Mouse (Mus musculus): Measurements from ENCODE around the gene Dock4. TPM values are rescaled to one million over a fixed set of nuclear protein-coding genes. Genes with fewer than 3 reads are reported as not detected.
A peak's percentile ranks its signal among the peaks of the same experiment; 100 is the strongest.

Gene Dock4
- polyA plus RNA-seq, 1 experiment from 2014 or later = 7.2 TPM

DNA sequence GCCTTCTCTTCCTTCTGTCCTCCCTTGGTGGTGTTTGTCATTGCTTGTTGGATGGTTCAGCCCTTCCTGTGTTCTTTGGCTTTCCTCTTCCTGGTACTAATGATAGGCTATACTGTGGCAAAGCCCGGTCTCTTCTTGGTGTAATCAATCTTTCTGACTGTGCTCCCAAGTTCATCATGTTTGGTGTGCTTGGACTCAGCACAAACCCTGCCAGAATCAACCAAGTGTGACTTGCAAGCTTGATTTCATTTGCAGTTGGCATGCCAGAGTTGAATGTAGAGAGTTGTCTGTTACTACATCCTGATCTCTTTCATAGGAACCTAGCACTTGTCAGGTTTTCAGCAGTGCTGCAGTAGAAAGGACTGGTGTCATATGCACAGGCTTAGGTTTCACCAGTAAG is 106.4 kb downstream of the Dock4 start:
- no peak overlapping the region for H3K27ac ChIP-seq
- H3K27me3 ChIP-seq = no peaks in the 10 kb centered on the region
- no peak for ATAC-seq (replicated peaks; ENCODE audit: insufficient number of reproducible peaks, insufficient read depth, low FRiP score, low read depth)
- no peaks in the 10 kb centered on the region for H3K4me1 ChIP-seq (replicated peaks)
- H3K9me3 ChIP-seq (replicated peaks) = no peaks in the 10 kb centered on the region
- H3K9ac ChIP-seq = no peak overlapping the region
- no peak overlapping the region for H3K4me3 ChIP-seq
- H3K4me2 ChIP-seq = no peak overlapping the region
- no peaks in the 10 kb centered on the region for H3K36me3 ChIP-seq
- WGBS = 70% methylated on average over 1 of the region's 1 CpGs

- ATAC-seq (replicated peaks; ENCODE audit: insufficient number of reproducible peaks, insufficient read depth, low FRiP score, low read depth) = no peak
- Histone ChIP-seq H3K4me2 (no peak overlapping the region), H3K27ac (no peak overlapping the region), H3K4me3 (no peak overlapping the region), H3K9ac (no peak overlapping the region), H3K9me3 (replicated peaks) (no peaks in the 10 kb centered on the region), H3K4me1 (replicated peaks) (no peaks in the 10 kb centered on the region), H3K27me3 (no peaks in the 10 kb centered on the region), H3K36me3 (no peaks in the 10 kb centered on the region)
- 83% methylated on average over 2 of the region's 2 CpGs for WGBS
Observed at GRCm38 (mm10) chr12:40553929-40554328, 108.2 kb downstream of the Dock4 start.

DNA sequence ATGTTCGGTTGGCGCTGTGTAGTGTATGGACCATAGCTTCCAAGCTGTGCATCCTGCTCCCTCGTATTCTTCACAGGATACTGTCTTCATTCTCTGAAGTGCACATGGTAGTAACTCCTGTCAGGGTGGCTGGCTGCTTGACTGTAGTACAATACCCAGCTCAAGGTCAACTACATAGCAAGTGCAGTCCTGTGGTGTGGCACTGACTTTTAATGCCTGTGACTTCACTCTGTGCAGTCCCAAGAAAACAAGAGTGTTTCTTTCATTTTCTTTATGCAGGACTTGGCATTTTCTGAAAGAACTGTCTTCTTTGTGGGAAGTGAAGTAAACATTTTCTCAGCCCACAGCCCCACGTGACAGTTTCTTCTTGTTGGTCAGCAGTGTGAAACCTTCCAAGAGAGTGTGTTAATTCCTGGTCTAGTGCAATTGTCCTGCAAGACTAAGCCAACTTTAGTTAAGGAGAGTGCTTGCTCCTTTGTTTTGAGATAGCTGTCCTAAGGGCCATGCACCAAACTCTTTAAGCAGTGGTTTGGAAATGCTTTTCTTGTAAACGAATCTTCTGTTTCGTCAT is 109.3 kb downstream of the Dock4 start:
- no peak overlapping the region for H3K9ac ChIP-seq
- no peak overlapping the region for H3K4me2 ChIP-seq
- H3K27ac ChIP-seq = no peak overlapping the region
- no peak for ATAC-seq (replicated peaks; ENCODE audit: insufficient number of reproducible peaks, insufficient read depth, low FRiP score, low read depth)
- H3K4me3 ChIP-seq = no peak overlapping the region
- 84% methylated on average over 6 of the region's 6 CpGs for WGBS
- H3K9me3 ChIP-seq (replicated peaks) = no peaks in the 10 kb centered on the region
- H3K27me3 ChIP-seq = no peaks in the 10 kb centered on the region
- no peaks in the 10 kb centered on the region for H3K4me1 ChIP-seq (replicated peaks)
- H3K36me3 ChIP-seq = no peaks in the 10 kb centered on the region

DNA sequence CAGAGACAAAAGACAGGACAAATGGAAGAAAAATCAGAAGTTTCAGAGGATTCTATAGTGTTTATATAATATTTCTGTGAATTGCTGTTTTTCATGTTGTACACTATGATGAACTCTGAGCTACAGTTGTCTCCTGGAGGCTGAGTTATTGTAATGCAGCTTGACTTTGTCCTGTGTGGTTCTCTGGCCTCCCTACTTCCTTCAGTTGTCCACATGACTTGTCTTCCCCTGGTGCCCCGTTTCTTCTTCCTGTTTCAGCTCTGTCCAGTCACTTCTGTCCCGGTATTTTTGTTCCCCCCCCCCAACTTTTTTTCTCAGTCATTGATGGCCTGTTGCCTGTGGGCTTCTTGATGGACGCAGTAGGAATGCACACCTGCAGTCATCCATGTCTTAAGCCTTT is 112.8 kb downstream of the Dock4 start:
- Histone ChIP-seq H3K9me3 (replicated peaks) (no peaks in the 10 kb centered on the region), H3K9ac (no peak overlapping the region), H3K36me3 (no peaks in the 10 kb centered on the region), H3K27ac (peak overlapping the region; percentile 37), H3K4me2 (no peak overlapping the region), H3K27me3 (no peaks in the 10 kb centered on the region), H3K4me1 (replicated peaks) (no peaks in the 10 kb centered on the region; the same call in 1 of the 2 replicates), H3K4me3 (no peak overlapping the region)
- no peak for ATAC-seq (replicated peaks; ENCODE audit: insufficient number of reproducible peaks, insufficient read depth, low FRiP score, low read depth)
- WGBS = 62% methylated on average over 3 of the region's 3 CpGs

GRCm38 (mm10) chr12:40559103-40559502 is 113.4 kb downstream of the Dock4 start:
- H3K4me3 ChIP-seq = no peak overlapping the region
- H3K27me3 ChIP-seq = no peaks in the 10 kb centered on the region
- H3K4me1 ChIP-seq (replicated peaks) = no peaks in the 10 kb centered on the region; the same call in 1 of the 2 replicates
- ATAC-seq (replicated peaks; ENCODE audit: insufficient number of reproducible peaks, insufficient read depth, low FRiP score, low read depth) = peak; percentile 58; the same call in 1 of the 2 replicates
- WGBS = 53% methylated on average over 11 of the region's 11 CpGs
- peak overlapping the region; percentile 37 for H3K27ac ChIP-seq
- H3K4me2 ChIP-seq = no peak overlapping the region
- H3K36me3 ChIP-seq = no peaks in the 10 kb centered on the region
- no peak overlapping the region for H3K9ac ChIP-seq
- H3K9me3 ChIP-seq (replicated peaks) = no peaks in the 10 kb centered on the region

GRCm38 (mm10) chr12:40563703-40564102 is 118.0 kb downstream of the Dock4 start:
- ATAC-seq (replicated peaks; ENCODE audit: insufficient number of reproducible peaks, insufficient read depth, low FRiP score, low read depth) = no peak
- H3K9me3 ChIP-seq (replicated peaks) = no peaks in the 10 kb centered on the region
- H3K4me3 ChIP-seq = no peak overlapping the region
- H3K9ac ChIP-seq = no peak overlapping the region
- no peak overlapping the region for H3K4me2 ChIP-seq
- 66% methylated on average over 1 of the region's 1 CpGs for WGBS
- H3K27me3 ChIP-seq = no peaks in the 10 kb centered on the region
- no peaks in the 10 kb centered on the region for H3K36me3 ChIP-seq
- no peaks in the 10 kb centered on the region; the same call in 1 of the 2 replicates for H3K4me1 ChIP-seq (replicated peaks)
- H3K27ac ChIP-seq = no peak overlapping the region

- no peaks in the 10 kb centered on the region for H3K36me3 ChIP-seq
- ATAC-seq (replicated peaks; ENCODE audit: insufficient number of reproducible peaks, insufficient read depth, low FRiP score, low read depth) = no peak
- peaks cover 4% of the 10 kb centered on the region; the same call in 1 of the 2 replicates for H3K4me1 ChIP-seq (replicated peaks)
- no peak overlapping the region for H3K4me2 ChIP-seq
- no peaks in the 10 kb centered on the region for H3K9me3 ChIP-seq (replicated peaks)
- no peak overlapping the region for H3K9ac ChIP-seq
- H3K4me3 ChIP-seq = no peak overlapping the region
- H3K27me3 ChIP-seq = no peaks in the 10 kb centered on the region
- 52% methylated on average over 2 of the region's 2 CpGs for WGBS
- no peak overlapping the region for H3K27ac ChIP-seq
Observed at GRCm38 (mm10) chr12:40564261-40564660, 118.5 kb downstream of the Dock4 start.

DNA sequence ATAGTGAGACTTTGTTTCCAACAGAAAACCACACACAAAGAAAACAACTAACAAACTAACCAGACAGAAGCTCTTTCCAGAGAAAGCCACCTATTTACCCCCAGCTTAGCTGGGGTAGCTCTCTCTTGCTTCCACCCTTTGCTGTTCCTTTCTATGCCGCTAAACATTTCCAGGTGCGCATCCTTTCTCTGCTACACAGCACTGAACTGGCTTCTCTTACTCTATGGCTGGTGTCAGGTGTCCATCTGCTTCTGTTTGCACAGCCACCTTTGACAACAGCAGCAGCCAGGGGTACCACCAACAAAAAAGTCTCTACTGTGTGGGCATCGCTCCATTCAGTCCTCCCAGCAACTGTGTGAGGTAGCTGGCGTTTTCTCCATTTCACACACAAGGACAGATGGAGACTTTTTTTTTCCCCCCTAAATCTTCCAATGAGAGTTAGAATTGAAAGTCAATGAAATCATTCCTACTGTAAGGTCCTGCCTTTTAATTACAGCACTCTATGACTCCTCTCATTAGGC is 122.7 kb downstream of the Dock4 start:
- ATAC-seq (replicated peaks; ENCODE audit: insufficient number of reproducible peaks, insufficient read depth, low FRiP score, low read depth) = no peak
- Histone ChIP-seq H3K4me2 (no peak overlapping the region), H3K27me3 (no peaks in the 10 kb centered on the region), H3K4me1 (replicated peaks) (peaks cover 10% of the 10 kb centered on the region), H3K36me3 (no peaks in the 10 kb centered on the region), H3K4me3 (no peak overlapping the region), H3K27ac (no peak overlapping the region), H3K9me3 (replicated peaks) (no peaks in the 10 kb centered on the region), H3K9ac (no peak overlapping the region)
- 85% methylated on average over 4 of the region's 4 CpGs for WGBS

DNA sequence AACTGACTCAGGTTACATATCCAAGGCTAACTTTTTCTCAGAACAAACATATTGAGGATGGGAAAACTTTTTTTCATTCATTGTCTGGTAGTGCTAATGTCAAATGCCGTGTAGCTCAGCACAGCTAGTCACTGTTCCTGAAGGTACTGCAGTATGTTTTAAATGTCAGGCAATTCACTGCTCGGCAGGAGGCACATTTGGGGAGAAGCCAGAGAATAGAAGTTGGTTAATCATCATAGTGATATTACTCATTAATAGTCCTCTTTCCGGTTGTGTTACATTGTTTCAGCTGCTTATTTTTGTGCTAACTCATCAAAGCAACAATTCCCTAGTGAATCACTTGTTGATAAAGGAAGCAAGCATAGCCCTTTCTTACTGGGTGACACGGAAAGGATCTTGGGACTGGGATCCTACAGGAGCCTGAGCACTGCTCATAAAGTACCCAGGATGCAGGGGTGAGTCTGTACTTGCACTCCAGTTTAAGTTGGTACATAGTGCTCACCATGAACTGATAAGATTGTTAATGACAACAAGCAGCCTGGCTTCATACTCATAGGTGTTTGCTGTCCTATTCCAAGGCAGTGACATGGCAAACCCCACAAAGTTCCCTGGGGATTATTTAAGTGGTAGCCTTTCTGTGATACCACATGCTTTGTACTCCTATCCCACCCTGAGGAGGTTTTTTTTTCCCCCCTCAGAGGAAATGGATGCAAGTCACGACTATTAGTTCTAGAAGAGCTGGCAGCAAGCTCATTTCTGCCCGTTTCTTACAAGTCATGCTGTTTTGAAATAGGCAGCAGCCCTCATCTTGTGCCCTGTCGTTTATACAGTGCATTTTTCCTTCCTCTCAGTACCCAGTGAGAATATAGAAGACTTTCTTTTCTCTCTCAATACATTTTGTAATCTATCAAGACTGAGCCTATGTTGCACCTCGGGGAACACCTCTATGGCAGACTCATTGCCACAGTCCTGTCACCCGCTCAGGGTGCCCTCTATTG is 123.5 kb downstream of the Dock4 start:
- ATAC-seq (replicated peaks; ENCODE audit: insufficient number of reproducible peaks, insufficient read depth, low FRiP score, low read depth) = no peak
- H3K9me3 ChIP-seq (replicated peaks) = no peaks in the 10 kb centered on the region
- no peaks in the 10 kb centered on the region for H3K36me3 ChIP-seq
- WGBS = 56% methylated on average over 9 of the region's 9 CpGs
- no peak overlapping the region for H3K9ac ChIP-seq
- no peak overlapping the region for H3K27ac ChIP-seq
- H3K4me3 ChIP-seq = no peak overlapping the region
- no peaks in the 10 kb centered on the region for H3K27me3 ChIP-seq
- H3K4me1 ChIP-seq (replicated peaks) = peaks cover 10% of the 10 kb centered on the region
- H3K4me2 ChIP-seq = no peak overlapping the region

GRCm38 (mm10) chr12:40570250-40570649 is 124.5 kb downstream of the Dock4 start:
- Histone ChIP-seq H3K36me3 (no peaks in the 10 kb centered on the region), H3K27me3 (no peaks in the 10 kb centered on the region), H3K9me3 (replicated peaks) (no peaks in the 10 kb centered on the region), H3K27ac (no peak overlapping the region), H3K4me3 (no peak overlapping the region), H3K4me2 (no peak overlapping the region), H3K9ac (no peak overlapping the region), H3K4me1 (replicated peaks) (peaks cover 10% of the 10 kb centered on the region)
- ATAC-seq (replicated peaks; ENCODE audit: insufficient number of reproducible peaks, insufficient read depth, low FRiP score, low read depth) = no peak
- WGBS = 15% methylated on average over 1 of the region's 1 CpGs

DNA sequence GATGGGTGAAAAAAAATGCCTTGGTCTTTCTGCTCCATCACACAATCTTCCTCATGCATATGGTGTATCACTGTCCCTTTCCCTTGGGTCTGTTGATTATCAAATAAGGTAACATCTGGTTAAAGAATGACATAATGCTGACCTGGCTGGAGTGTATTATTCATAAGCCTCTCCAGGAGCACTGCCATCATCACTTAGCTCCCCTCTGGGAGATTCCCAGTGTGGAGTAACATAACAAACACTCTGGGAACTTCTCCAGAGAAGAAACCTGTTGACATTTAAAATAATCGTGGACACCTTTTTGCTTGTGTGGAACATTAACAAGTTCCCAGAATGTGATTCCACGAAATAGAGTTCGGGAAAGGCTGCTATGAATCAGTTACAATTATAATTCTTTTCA is 128.3 kb downstream of the Dock4 start:
- H3K36me3 ChIP-seq = no peaks in the 10 kb centered on the region
- H3K9me3 ChIP-seq (replicated peaks) = no peaks in the 10 kb centered on the region
- H3K4me1 ChIP-seq (replicated peaks) = peaks cover 8% of the 10 kb centered on the region
- no peak overlapping the region for H3K27ac ChIP-seq
- H3K9ac ChIP-seq = no peak overlapping the region
- no peaks in the 10 kb centered on the region for H3K27me3 ChIP-seq
- H3K4me3 ChIP-seq = no peak overlapping the region
- no peak for ATAC-seq (replicated peaks; ENCODE audit: insufficient number of reproducible peaks, insufficient read depth, low FRiP score, low read depth)
- 56% methylated on average over 3 of the region's 3 CpGs for WGBS
- H3K4me2 ChIP-seq = no peak overlapping the region

Data from heart, embryonic 15.5 days (tissue).